Mouse (Mus musculus): Measurements from ENCODE around the gene Ovol3.
"Not testable (repeated sequence)": the region's sequence is repeated elsewhere in the genome, so short reads cannot be mapped to it uniquely, and the experiment has no call there.

Ovol3 gene

DNA sequence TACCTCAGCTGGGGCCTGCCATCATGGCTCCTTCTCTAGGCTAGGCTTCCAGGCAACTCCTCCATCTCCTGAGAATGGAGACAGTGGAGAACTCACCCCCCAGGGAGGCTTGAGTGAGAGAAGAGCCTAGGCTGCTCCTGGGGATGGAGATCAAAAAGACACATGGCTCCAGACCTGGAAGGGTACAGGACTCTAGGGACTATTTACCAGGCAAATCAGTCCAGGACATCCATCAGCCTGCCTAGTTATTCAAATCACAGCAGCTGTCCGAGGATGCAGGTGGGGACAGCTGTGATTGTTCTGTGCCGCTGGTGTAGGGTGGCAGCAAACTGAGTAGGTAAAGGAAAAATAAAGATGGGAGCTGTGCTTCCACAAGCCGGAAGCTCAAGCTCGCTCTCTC lies at the start of gene Ovol3:
TSS of gene Ovol3 (minus strand) at position 101 of the 400 bp plus-strand sequence.
- DNase-seq (ENCODE audit: low spot score) = no peak

DNA sequence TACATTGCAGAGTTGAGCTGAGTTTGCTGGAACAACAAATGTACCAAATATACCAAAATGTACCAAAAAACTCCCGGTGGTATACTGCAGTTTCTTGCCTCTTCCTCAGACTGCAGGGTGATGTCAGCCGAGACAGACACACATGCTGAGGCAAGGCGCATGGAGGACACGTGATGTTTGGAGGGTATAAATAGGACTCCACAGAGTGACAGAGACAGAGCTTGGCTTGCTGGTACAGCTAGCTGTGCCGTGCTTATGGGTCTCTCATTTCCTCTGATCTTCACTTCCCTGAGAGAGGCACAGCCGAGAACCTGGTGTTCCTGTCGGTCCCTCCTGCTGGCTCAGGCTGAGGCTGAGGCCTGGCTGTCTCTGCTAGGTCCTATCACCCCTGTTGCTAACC lies 47.2 kb upstream of the Ovol3 start:
- no peak for DNase-seq (ENCODE audit: low spot score)

DNA sequence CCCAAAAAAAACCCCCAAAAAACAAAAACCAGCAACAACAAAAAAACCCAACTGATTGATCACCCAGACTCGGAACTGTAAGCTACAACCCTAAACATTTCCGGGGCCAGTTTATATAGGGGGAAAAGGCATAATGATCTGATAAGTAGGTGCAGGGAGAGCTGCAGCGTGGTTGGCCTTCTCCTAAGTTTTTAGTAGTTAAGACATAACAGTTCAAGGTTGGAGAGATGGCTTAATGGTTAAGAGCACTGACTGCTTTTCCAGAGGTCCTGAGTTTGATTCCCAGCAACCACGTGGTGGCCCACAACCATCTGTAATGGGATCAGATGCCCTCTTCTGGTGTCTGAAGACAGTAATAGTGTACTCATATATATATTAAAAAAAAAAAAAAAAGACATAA lies 46.0 kb upstream of the Ovol3 start:
- DNase-seq (ENCODE audit: low spot score) = no peak

DNA sequence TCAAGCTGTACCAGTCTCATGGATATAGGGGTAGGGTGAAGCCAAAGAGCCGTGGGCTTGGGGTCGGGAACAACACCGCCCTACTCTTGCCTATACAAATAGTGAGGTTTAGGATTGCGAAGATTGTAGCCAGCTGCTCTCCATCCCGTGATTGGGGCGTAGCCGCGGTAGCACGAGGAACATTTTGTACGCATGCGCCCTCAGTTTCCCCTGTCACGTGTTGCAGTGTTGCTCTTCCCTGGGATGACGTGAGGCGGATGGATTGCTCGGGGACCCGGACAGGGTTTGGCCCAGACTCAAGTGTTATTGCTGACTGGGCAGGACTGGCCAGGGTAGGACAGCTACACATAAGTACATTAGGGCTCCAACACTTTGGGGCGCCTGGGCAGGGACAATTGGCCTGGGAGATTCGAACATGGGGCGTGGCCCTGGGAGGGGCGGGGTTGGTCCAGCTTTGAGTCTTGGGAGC lies 45.2 kb upstream of the Ovol3 start:
- DNase-seq (ENCODE audit: low spot score) = peak; percentile 79

DNA sequence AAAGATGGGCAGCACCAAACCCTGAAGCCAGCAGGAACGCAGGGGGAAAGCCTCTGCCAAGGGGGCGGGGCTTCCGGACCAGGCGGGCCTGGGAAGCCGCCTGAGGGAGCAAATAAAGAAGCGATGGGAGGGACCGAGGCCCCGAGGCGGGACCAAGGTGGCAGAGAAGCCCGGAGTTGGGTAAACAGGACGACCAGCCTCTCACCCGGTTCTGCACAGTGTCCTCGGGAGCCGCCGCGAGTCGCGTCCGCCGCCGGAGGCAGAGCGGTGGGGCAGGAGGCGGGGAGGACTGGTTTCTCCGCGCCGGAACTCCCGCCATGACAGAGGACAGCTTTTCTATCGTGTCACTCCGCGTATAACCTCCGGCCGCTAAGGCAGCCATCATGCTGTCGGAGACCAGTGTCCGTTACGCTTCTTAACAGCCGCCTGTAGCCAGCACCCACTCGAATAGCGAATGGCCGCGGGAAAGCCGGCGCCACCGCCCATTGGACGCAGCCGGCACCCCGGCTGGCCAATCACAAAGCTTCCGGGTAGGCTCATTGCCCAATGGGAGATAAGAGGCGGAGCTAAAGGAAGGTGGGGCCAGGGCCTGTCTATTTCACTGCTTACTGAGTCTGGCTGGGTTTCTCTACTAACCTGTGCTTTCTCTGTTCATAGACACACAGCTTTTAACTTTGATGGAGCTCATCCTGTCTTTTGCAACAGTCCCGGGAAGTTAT lies 44.6 kb upstream of the Ovol3 start, which contains the start of the genes Thap8 and Wdr62:
TSS of gene Thap8 (plus strand) at position 144 of the 719 bp plus-strand sequence.
TSS of gene Wdr62 (minus strand) at position 469 of the 719 bp plus-strand sequence.
- DNase-seq (ENCODE audit: low spot score) = peak; percentile 90

DNA sequence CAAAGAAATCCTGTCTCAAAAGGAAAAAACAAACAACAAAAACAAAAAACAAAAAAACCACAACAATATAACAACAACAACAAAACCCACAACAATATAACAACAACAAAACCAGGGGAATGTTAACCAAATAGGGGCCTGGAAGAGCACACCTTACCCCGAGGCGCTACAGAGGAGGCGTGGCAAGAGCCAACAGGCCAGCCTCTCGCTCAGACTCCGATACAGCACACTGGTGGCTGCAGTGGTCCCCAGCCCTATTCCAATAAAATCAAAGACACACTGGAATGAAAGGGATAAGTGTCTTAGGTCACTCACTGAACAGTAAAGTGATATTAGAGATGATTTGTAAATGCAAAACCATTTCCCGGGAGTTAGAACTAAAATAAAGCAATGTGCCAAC lies 44.0 kb upstream of the Ovol3 start:
- no peak for DNase-seq (ENCODE audit: low spot score)

DNA sequence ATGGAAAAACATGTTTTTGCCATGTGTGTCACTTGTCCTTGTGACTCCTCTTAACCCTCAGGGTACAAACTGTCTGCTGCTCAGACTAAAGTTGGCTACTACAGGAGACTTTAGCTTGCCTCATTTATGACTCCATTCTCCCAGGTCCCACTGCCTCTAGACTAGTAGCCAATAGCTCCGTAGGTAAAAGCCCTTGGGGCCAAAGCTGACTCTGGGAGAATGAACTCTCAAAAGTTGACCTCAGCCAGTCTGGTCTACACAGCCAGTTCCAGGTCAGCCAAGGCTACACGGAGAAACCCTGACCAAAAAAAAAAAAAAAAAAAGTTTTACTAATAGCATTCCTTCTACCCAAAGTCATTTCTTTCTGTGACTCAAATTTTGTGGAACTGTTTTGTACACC lies 43.4 kb upstream of the Ovol3 start:
- DNase-seq (ENCODE audit: low spot score) = no peak

DNA sequence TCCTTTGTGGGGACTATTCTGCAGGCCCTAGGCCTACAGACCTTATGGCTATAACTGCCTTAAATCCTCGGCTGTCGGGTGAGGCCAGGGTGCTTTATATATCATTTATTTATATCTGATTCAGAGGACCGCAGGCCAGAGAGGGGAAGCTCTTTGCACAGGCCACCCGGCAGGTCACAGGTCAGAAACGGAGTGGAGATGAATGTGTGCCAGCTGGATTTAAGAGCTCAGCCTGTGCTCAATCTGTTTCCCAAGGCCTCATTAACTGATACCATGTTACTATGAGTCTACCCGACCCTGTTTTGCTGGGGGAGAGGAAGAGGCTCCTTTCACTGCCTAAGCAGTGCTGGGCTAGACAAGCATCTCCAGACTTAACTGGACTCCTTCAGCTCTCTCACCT lies 38.9 kb upstream of the Ovol3 start:
- DNase-seq (ENCODE audit: low spot score) = no peak

DNA sequence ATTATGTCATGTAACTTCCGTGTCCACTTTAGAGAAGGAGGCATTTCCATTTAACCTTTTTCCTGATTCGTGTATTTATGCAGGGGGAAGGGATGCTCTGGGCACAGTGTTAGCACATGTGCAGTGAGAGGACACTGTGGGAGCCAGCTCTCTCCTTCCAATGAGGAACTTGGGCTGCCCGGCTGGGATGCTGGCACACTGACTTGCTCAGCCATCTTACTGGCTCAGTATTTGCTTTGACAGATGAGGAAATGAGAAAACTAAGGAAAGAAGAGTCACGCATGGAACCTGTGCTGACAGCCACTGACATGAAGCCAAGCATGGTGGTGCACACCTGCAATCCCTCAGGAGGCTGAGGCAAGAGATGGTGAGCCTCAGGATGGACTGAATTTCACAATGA lies 34.1 kb upstream of the Ovol3 start:
- no peak for DNase-seq (ENCODE audit: low spot score)

DNA sequence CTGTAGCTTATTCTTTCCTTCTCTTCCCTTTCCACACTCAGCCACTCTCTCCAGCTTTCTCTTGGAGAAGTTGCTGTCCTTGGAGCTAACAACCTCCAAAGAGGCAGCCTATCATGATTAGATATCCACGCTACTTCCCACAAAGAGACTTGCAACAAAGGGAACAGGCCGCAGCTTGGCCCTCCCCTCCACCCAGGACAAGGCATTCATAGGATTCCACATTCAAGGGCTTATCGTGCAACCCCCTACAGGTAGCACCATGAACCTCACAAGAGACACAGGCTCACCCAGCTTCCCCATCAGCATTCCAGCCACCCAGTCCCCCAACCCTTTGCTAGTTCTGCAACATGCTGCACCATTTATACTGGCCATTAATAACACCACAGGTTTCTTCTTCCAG lies 31.3 kb upstream of the Ovol3 start:
- DNase-seq (ENCODE audit: low spot score) = no peak

DNA sequence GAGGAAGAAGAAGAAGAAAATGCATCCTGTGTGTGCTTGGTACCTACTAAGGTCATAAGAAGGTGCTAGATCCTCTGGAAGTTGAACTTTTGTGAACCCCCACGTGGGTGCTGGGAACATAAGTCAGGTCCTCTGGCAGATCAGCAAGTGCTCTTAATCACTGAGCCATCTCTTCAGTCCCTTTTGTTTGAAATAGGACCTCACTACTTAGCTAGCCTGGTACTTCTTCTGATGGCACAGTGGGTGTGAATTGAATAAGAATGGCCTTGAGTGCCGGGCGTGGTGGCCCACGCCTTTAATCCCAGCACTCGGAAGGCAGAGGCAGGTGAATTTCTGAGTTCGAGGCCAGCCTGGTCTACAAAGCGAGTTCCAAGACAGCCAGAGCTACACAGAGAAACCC lies 30.4 kb upstream of the Ovol3 start:
- DNase-seq (ENCODE audit: low spot score) = no peak

DNA sequence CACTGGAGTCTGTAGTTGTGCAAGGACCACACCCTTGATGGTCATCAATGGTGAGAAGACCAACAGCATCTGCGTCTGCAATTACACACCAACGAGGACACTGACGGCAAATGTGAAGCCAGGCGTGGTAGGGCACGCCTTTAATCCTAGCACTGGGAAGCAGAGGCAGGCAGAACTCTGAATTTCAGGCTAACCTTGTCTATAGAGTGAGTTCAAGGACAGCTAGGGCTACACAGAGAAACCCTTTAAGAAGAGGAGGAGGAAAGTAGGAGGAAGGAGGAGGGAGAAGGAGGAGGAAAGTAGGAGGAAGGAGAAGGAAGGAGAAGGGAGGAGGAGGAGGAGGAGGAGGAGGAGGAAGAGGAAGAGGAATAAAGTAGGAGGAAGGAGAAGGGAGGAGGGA lies 30.0 kb upstream of the Ovol3 start:
- DNase-seq (ENCODE audit: low spot score) = no peak

DNA sequence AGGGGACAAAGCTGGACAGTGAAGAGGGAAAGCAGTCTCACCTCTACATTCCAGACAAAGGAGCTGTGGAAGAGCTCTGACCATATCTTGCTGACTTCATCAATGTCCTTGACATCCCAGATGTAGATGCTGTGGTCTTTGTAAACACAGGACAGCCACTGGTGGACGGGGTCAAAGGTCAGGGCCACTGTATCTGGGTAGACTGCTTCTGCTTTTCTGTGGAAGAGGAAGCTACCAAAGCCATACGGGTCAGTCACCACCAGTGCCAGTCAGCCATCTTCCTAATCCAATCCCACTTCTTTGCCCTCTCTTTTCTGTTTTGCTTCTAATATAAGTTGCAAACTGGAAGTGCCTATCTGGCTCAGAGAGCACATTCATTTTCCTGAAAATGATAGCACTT lies 29.5 kb upstream of the Ovol3 start:
- DNase-seq (ENCODE audit: low spot score) = no peak

DNA sequence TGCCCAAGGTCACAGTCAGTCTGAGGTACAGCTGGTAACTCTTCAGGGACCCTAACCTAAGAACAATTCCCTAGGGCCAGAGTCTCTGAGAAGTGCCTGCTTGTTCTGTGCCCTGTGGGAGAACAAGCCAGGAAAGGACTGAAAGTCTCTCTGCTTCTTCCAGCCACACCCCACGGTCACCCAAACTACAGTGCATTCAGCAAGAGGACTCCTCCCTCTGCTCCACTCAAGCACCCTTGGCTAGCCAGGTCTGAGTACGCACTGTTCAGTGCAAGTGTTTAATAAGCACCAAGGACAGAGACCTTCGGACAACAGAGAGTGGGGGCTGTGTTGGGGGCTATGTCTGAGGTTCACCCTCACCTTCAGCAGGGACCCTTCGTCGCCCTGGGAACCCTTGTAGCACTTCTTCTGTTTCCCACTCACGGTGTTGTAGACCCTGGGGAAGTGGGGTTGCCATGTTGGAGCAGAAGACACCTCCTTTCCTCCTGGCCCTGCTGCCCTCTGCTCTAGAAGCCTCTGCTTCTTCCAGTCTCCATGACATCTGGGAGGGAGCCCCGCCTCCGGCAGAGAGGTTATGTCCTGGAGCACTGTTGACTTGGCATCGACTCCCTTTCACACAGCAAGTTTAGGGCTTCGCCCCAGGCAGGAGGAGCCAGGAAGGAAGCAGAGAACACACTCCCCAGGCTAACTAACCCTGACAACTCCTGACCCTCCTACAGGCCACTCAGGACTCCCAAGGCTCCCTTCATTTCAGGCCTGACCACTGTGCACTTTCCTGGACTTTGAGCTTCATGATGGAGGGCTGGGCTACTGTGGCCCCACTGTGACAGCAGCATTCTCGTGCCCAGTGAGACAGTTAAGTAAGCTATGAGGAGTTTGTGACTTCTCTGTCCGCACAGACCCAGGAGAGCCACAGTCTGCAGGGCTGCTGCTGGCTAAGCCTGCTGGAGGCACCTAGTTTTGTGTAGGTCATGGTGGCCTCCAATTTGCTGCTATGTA lies 16.7 kb upstream of the Ovol3 start:
- peak; percentile 59 for DNase-seq (ENCODE audit: low spot score)

DNA sequence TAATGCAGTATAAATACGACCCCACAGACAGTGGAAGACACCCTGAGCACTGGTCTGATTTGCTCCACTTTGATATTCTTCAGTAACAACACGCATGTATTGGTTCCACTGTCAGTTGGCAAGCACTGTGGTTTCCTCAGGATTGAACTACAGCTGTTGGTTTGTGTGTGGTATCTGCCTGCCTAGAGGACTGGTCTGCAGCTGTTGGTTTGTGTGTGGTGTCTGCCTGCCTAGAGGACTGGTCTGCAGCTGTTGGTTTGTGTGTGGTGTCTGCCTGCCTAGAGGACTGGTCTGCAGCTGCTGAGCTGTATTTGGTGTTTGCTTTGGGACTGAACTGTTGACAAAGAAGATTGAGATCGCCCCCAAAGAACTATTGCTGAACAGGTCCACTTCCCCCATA lies 1.8 kb upstream of the Ovol3 start:
- not testable (repeated sequence) for DNase-seq (ENCODE audit: low spot score)

DNA sequence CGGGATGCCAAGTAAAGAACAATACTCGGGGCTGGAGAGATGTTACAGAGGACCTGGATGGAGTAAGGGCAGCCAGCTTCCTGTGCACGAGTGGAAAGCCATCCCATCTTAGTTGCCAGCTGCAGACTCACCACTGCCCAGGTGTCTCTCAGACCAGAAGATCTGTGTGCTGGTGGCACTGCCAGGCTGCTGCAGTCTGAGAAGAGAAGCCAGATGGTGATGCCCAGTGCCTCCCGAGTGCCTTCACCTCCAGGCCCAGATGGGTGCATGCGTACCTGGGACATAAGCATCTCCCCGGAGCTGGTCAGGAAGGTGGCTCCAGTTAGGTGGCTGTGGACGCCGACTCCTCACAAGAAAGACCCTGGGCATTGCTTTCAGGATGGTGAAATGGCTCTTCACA lies 434 bp downstream of the Ovol3 start:
- no peak for DNase-seq (ENCODE audit: low spot score)

DNA sequence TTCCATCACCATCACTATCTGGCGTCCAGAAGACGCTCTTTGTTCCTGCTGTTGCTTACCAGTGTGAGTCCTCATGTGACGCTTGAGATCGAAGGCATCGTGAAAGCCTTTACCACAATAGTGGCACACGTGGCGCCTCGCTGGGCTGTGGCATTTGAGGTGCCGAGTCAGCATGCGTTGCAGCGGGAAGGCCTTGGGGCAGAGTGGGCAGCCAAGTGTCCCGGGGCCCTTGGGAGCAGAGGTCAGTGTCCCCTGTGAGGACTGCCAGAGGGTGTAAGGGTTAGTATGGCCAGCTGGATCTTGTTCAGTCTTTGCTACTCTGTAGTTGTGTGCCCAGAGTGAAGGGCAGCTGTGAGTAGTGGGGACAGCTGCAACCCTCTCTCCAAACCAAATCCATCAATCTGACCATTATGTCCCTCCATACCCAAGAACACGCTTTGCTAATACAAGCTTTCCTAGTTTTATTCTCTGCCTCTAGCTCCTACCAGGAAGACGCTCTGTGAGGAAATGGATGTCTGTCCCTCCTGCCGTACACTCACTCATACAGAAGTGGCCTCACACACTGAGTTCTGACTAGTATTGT lies 1.2 kb downstream of the Ovol3 start:
- DNase-seq (ENCODE audit: low spot score) = no peak

DNA sequence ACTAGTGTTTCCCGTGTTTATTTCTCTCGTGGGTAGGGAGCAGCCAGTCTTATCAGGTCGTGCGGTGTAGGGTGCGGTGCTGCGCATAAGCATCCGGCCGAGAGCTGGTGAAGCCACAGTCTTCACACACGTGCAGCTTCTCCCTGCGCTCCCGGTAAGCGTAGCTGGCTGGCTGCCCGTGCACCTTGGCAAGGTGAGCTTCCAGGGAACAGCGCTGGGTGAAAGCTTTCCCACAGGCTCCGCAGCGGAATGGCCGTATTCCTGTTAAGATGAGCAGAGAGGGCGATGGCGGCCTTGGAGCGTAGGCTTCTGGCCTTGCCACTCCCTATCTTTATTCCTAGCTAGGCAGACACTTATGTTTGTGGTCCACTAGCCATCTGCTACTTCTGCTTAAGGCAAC lies 2.1 kb downstream of the Ovol3 start:
- DNase-seq (ENCODE audit: low spot score) = peak; percentile 30

DNA sequence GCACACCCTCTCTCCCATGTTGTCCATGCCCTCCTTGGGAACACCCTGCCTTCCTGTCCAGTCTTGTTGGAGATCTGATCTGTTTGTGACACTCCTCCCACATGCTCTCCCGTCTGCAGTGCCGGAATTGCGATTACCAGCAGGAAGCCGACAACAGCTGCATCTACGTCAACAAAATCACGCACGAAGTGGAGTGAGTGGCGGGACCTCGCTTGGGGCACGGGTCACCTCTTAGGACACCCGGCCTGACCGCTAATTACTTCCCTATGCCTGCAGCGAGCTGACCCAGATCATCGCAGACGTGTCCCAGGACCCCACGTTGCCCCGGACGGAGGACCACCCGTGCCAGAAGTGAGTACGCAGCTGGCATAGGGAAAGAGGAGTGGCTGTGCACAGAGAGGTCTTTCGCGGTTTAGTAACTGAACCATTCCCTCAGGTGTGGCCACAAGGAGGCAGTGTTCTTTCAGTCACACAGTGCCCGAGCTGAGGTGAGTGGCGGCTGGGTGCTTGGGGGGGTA lies 2.8 kb downstream of the Ovol3 start:
- DNase-seq (ENCODE audit: low spot score) = peak; percentile 63

DNA sequence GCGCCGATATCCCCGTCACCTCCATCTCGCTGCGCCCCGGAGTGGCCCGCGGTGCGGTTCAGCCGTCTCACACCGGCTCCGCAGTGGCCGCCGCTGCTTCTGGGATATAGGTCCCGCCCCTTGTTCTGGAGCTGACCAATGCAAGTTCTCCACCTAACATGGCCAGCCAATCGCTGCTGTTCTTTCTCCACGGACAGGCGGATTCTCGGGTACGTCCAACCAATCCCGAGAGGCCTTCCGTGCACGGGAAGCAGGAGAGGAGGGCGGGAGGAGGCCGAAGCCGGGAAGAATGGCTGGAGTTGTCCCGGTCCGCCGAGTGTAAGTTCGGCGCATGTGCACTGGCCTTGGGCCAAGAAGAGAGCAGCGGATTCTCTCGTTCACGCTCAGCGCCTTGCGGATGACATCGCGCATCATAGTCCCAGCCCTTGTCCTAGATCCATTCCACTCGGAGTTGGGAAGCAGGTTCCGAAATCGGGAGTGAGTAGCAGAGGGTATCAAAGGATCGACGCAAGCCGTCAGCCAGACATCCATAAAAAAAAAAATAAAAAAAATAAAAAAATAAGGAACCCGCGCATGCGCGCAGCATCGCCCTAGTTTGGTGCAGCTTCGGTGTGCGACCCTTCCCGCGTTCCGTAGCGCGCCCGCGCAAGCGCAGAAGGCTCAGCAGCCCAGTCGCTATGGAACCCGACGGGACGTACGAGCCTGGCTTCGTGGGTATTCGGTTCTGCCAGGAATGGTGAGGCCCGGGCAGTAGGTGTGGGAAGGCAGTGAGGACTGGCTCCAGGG lies 3.7 kb downstream of the Ovol3 start, which contains the start of the genes Polr2i and Tbcb:
TSS of gene Polr2i (plus strand) at position 280 of the 786 bp plus-strand sequence.
TSS of gene Tbcb (minus strand) at position 604 of the 786 bp plus-strand sequence.
- peak; percentile 97 for DNase-seq (ENCODE audit: low spot score)

DNA sequence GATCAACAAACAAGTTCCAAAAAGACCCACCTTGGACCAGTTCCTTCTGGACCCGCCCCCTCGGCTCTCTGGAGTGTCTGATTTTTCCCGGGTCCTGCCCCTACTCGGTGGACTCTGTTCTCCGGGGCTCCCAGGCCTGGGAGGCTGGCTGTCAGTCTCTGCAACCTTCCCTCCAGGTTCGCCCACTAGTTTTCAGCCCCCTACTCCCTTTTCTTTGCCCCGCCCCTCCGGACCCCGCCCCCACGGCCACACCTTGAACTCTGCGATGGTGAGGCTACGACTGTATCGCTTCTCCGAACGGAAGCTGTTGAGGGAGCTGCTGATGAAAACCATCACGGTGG lies 4.2 kb downstream of the Ovol3 start:
- no peak for DNase-seq (ENCODE audit: low spot score)

Measured in ovary, postnatal 36 days (tissue).